Mouse (Mus musculus): ENCODE results near the gene Robo4.

GRCm38 (mm10) chr9:37383161-37383560, 18.5 kb upstream of the Robo4 start:
- no peak for TF ChIP-seq CTCF (IDR thresholded peaks at IDR 0.05)
- no peak for TF ChIP-seq EP300 (IDR thresholded peaks at IDR 0.05)
